Mouse (Mus musculus): ENCODE data around the gene Usp34.
"Not testable (repeated sequence)": the region's sequence is repeated elsewhere in the genome, so short reads cannot be mapped to it uniquely, and the experiment has no call there.

Gene Usp34

DNA sequence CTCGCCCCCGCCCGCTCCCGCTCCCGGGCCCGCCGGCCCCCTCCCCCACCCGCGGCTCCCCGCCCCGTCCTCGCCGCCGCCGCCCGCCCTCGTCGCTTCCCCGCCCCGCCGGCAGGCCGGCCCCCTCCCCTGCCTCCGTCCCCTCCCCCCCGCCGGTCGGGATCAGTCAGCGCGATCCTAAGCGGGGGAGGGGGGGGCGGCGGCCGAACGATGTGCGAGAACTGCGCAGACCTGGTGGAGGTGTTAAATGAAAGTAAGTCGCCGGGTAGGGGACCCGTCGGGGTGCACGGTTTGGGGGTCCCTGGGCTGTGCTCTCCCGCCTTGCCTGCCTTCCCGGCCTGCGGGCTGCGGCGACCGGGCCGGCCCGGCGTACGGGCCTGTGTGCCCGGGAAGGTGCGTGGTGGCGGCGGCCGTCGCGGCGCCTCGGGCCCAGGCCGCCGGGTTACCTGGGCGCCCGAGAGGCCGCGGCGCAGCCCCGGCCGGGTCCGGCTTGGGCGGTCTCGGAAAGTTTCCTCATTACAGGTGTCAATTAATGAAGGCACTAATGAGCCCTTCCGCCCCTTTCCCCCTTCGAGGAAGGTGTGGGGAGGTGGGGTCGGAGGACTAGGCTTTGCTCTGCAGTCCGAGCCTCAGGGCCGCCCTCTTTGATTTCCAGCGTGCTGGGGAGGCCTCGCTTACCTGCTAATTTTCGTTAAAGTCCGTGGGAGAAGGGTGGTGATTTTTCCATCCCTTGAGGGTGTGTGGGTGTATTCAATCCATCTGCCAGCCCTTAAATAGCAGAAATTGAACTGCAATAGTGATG lies at the start of gene Usp34:
TSS of gene Usp34 (plus strand) at position 132 of the 802 bp plus-strand sequence.
- DNase-seq (ENCODE audit: low read depth, low spot score): peak; percentile 50

DNA sequence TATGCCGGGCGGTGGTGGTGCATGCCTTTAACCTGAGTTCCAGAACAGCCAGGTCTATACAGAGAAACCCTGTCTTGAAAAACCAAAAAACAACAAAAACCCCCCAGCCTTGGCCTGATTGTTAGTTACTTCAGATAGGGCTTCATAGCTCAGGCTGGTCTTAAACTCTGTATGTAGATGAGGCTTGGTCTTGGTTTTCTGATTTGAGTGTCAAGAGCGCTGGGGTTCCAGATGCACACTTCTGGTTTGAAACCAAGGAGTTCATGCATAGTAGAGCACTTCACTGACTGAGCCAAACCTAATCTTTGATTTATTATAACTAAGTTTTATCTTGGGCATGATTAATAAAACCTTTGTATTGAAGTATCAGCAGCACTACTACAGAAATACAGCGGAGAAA lies 47.6 kb upstream of the Usp34 start:
- no peak for DNase-seq (ENCODE audit: low read depth, low spot score)

DNA sequence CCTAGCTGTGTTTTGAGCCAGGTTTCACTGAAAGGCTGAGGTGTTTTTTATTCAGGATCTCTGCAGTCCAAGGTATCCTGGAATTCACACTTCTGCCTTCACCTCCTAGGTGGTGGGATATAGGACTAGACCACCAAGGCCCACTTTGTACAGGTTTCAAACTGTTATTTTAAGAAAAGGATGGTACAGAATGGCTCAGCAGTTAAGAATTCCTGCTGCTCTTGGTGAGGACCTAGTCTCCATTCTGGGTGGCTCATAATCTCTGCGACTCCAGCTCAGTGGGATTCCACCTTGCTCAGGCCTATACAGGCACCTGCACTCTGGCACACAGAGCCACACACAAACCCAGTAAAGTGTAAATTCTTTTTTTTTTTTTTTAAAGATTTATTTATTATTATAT lies 47.2 kb upstream of the Usp34 start:
- no peak for DNase-seq (ENCODE audit: low read depth, low spot score)

DNA sequence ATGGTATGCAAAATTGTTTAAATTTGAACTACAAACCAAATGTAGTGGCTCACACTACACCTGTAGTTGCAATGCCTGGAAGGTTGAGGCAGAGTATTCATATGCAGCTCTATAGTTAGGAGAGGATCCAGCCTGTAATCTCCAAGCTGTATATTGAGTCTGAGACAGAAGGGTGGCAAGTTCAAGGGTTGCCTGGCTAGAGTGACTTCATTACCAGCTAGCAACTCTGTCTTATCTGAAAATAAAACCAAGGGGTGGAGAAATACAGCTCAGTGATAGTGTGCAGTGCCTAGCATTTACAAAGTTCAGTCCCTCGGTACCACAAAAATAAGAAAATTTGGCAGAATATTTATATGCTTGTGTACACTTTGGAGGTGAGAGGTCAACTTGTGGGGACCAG lies 46.5 kb upstream of the Usp34 start:
- no peak for DNase-seq (ENCODE audit: low read depth, low spot score)

DNA sequence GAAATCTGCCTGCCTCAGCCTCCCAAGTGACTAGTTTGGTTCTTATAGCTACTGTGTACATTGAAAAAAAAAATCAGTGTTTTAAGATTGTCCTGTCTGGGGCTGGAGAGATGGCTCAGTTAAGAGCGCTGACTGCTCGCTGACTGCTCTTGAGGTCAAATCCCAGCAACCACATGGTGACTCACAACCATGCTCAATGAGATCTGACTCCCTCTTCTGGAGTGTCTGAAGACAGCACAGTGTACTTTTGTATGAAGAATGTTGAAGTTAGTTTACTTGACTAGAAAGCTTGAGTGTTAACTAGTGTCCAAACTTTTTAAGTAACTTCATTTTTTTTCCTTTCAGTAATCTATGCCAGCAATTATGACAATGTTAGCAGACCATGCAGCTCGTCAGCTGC lies 45.2 kb upstream of the Usp34 start:
- DNase-seq (ENCODE audit: low read depth, low spot score): peak; percentile 80

DNA sequence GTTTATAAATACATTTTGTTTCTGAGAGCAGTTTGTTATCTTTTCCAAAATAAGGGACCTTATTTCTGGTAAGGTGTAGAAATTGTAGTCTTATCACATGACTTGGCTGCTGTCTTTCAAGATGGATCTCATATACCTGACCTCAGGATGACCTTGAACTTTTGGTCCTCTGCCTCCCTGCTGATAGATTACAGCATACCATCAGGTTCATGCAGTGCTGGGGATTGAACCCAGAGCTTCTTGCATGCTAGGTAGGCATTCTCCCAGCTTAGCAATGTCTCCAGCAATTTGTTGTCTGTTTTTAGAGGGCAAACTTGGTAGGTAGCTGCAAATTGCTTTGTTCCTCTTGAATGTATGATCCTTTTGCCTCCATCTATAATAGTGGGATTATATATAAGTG lies 41.7 kb upstream of the Usp34 start:
- DNase-seq (ENCODE audit: low read depth, low spot score): no peak

DNA sequence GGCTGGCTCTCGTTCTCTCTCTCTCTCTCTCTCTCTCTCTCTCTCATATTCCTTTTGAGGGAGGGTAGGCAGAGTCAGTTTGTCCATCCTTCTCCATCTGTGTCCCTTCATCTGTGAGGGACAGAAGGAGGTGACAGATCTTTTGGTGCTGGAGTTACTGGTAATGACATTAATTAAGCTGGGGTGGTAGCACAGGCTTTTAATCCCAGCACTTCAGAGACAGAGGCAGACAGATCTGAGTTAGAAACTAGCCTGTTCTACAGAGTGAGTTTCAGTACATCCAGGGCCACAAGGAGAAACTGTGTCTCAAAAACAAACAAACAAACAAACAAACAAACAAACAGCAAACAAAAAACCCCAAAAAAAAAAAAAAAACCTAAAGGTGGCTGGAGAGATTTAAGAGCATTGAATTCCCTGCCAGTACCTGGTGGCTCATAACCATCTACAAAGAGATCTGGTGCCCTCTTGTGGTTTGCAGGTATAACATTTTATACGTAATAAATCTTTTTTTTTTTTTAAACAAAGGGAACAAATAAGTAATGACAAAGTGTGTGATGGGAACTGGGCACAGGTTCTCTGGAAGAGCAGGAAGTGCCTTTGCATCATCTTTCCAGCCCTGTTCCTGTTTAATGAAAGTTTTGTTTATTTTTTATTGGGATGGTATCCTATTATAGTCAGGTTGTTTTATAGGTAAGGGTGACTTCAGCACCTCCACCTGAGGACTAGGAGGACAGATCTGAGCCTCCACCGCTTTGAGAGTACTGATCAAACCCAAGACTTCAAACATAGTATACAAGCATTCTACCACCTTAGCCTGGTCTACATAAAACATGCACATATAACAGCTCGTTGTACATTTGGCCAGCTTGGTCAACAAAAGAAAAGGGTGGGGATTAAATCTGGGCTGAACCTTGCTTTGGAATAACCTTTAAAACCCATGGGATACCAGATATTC lies 34.6 kb upstream of the Usp34 start:
- peak; percentile 69 for DNase-seq (ENCODE audit: low read depth, low spot score)

DNA sequence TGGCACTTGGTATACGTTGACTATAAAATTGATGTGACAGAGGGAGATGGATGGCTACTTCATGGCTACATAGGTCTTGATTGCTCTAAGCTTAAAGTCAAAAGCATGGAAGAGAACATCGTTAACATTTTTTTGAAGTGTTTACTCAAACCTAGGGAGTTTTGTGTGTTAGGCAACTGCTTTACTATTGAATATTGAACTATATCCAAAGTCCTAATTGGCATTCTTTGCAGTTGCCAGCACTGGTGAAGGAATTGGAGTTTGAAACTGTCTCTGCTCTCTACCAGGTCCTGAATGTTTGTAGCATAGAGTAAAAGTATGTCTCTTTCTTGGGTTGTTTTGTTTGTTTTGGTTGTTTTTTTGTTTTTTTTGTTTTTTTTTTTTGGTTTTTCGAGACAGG lies 30.9 kb upstream of the Usp34 start:
- no peak for DNase-seq (ENCODE audit: low read depth, low spot score)

DNA sequence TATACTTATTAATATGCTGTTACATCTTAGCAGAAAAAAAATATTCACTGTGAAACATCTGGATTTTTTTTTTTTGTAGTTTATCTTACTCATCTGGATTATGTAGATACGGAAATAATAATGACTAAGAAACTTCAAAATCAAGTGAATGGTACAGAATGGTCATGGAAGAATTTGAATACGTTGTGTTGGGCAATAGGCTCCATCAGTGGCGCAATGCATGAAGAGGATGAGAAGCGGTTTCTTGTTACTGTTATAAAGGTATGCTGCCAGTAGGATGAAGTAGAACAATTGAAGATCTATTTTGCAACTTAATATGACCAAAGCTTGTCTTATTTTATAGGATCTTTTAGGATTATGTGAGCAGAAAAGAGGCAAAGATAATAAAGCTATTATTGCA lies 22.2 kb upstream of the Usp34 start:
- DNase-seq (ENCODE audit: low read depth, low spot score): no peak

DNA sequence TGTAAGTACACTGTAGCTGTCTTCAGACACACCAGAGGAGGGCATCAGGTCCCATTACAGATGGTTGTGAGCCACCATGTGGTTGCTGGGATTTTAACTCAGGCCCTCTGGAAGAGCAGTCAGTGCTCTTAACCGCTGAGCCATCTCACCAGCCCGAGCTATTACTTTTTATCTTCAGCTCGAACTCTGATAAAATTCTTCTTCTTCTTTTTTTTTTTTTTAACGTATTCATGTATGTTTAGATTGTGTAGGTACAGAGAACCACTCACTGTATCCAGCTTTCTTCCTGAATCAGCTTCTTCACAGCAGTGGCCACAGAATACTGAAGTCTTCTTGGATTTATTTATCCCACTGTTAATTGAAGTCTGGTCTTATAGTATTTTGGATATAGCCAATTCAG lies 17.8 kb upstream of the Usp34 start:
- not testable (repeated sequence) for DNase-seq (ENCODE audit: low read depth, low spot score)

DNA sequence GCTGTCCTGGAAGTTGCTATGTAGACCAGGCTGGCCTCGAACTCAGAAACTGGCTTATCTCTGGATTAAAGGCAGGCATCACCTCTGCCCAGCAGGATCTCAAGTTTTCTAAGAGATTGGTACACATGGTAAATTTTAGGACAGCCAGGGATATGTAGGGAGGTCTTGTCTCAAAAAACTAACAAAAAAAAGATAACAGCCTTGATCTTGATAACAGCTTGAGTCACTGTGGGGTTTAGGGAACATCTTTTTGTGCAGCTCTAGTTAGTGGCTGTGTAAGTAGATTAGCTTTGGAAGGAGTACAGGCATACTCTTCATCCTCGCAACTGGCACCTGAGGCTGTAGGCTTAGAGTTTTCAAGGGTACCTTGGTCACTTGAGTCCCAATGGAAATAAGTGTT lies 9.3 kb upstream of the Usp34 start:
- DNase-seq (ENCODE audit: low read depth, low spot score): no peak

DNA sequence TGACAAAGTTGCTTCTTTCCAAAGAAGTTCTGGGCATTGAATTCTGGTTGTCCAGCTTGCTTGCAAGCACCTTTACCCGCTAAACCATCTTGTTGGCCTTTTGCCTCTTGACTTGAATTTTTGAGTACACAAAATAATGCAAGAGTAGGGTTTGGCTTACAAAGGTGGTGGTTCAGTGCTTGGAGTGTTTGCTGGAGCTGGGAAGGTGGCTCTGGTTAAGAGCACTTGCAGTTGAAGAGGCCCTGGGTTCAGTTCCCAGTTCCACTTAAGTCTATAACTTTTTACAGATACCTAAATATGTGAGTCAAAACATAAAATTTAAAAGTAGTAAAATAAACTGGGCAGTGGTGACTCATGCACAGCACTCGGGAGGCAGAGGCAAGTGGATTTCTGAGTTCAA lies 8.4 kb upstream of the Usp34 start:
- no peak for DNase-seq (ENCODE audit: low read depth, low spot score)

DNA sequence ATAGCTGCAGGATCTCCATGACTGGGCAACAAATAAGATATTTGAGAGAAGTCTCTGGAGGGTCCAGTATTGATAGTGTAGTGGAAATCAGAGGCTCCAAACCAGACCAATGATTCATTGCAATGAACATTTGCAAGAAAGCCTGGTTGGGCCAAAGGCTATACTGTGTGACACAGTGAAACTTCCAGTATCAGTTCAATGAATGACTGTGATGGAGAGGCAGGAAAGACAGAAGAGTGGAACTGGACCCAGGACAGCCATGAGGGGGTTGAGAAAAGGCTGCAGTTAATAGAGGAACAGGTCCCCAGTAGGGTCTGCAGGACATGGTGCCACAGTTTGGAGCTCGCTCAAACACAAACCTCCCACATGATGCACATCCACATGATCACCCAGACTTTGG lies 6.8 kb upstream of the Usp34 start:
- DNase-seq (ENCODE audit: low read depth, low spot score): no peak

DNA sequence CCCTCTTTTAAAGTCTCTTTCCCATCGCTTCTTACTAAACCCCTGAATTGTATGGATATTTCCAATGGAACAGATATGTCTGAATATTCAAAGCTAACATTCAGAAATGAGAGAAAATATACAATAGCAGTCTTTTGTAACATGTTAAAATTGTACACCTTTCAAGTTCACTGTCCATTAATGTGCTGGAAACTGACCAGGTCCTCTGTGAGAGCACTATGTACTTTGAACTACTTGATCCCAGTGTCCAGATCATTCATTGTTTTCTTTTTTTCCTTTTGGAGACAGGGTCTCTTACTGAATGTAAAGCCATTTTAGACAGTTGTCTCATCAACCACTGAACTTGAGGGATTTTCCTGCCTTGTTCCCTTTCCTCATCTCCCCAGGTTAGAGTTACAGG lies 3.6 kb upstream of the Usp34 start:
- DNase-seq (ENCODE audit: low read depth, low spot score): no peak

DNA sequence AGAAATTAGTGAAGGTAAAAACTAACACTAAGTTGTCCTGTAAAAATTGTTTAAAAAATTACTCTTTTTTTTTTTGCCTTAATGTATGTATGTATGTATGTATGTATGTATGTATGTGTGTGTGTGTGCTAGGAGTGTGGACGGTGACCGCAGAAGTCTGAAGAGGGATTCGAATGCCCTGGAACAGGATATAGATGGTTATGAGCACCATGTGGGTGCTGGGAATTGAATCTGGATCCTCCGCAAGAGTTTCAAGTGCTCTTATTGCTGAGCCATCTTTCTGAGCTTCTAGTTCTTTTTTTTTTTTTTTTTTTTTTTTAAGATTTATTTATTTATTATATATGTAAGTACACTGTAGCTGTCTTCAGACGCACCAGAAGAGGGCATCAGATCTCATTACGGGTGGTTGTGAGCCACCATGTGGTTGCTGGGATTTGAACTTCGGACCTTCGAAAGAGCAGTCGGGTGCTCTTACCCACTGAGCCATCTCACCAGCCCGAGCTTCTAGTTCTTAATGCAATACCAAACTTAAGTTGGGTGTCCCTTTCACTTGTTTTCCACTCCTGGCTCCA lies 1.5 kb upstream of the Usp34 start:
- not testable (repeated sequence) for DNase-seq (ENCODE audit: low read depth, low spot score)

DNA sequence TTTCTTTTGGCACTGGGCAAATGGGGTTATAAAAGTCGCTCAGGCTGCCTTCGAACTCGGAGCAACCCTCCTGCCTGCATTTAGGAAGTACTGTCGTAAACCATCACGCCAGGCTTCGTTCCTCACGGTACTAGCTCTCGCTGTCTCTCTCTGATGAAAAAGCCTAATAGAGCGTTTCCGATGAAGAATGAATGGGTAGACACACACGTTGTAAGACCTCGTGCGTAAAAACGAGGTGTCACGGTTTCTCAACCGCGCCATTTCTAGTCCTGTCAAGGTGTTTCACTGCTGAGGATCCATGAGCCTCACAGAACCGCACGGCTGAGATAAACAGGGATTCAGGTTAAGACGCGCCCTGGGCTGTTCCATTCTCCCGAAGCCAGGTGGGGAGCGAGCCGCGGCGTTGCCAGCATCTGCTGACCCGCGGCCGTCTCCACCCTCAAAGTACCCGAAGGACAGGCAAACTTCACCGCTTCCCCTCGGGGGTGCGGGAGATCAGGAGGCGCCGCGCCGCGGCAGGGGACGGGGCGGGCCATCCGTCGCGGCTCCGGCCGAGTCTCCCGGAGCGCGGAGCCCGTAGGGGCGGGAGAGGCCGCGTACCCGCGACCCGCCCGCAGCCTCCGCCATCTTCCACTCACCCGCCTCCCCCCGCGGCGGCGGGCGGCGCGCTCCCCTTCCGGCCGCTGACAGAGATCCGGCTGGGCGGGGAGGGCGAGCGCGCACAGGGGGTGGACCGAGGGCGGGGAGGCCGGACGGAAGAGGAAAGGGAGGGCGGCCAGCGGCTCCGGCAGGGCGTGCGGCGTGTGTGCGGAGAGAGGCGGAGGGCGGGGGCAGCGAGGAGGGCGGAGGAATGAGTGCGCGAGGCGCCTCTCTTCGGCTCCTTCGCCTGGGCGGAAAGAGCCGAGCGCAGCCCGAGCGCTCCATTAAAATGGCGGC lies 754 bp upstream of the Usp34 start:
- peak; percentile 90 for DNase-seq (ENCODE audit: low read depth, low spot score)

DNA sequence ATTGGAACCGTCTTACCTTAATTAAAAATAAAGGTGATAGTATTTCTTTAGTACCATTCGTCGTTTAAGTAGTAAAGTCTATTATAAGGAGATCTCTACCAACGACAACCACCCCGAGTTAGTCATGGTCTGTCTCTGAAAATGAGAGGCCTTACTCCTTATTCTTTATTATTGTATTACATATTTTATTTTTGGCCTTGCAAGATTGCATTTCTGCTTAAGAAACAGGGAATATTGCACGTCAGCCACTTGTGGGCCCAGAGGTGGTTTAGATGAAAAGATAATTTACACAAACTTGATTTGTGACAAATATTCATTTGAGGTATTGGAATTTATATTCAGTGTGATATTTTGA lies 848 bp downstream of the Usp34 start:
- DNase-seq (ENCODE audit: low read depth, low spot score): no peak

DNA sequence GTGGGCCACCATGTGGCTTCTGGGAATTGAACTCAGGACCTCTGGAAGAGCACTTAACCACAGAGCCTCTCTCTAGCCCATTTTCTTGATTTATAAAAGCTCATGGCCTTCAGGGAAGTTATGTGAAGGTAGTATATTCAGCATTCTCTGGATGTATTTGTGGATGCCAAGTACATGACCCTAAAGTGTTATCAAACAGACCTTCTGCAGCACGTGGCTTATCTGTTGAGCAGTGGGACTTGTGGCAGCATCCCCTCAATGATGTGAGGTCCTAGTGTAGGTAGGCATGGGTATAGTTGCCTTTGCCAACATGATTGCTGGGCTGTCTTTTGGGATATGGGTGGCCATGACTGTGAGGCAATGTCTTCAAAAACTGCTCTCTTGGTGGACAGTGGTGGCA lies 6.8 kb downstream of the Usp34 start:
- no peak for DNase-seq (ENCODE audit: low read depth, low spot score)

DNA sequence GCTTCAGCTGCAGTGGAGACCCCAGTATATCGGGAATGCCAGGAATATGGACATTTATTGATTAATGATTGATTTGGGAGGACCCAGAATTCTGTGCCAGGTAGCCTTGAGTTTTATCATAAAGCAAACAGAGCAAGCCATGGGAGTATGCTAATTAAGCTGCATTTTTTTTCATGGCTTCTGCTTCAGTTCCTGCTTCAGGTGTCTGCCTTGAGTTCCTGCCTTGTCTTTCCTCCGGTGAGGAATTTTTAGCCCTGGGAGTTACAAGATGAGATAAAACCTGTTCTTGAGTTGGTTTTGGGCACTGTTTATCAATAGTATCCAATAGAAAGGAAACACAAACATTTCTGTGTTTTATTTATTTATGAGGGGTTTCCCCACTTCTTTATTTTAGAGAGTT lies 22.7 kb downstream of the Usp34 start:
- DNase-seq (ENCODE audit: low read depth, low spot score): no peak

DNA sequence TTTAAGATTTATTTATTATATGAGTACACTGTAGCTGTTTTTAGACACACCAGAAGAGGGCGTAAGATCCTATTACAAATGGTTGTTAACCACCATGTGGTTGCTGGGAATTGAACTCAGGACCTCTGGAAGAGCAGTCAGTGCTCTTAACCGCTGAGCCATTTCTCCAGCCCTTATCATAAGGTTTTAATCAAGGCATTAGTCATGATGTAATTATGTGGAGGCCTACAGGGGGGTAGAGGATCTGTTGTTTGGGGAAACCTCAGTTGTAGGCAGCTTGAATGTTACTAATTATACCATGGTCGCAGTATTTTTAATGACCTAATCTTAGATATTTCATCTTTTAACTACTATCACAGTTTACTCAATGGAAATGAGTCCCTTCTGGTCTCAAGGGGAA lies 25.4 kb downstream of the Usp34 start:
- DNase-seq (ENCODE audit: low read depth, low spot score): peak; percentile 56

DNA sequence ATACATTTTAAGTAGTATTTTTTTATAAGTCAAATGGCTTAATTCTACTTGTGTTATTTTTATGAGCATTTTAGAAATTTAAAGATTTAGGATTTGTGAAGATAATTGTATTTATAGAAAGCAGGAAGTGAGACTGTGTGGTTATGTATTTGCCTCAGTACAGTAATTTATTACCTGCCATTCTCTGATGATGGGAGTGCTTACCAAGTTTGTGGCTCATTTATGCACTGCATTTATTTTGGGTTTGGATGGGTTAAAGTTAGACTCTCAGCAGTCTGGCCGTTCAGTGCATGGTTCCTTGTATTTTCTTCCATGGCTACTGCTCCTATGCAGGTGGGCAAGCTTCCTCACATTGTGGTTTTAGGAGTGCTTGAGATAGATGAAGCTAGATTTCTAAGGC lies 28.5 kb downstream of the Usp34 start:
- DNase-seq (ENCODE audit: low read depth, low spot score): no peak
